Mouse (Mus musculus): ENCODE results near the gene Lrrc72. TPM values are rescaled to one million over a fixed set of nuclear protein-coding genes. Genes with fewer than 3 reads are reported as not detected.

Gene Lrrc72
- total RNA-seq, 2 experiments from 2014 or later, result not detected

DNA sequence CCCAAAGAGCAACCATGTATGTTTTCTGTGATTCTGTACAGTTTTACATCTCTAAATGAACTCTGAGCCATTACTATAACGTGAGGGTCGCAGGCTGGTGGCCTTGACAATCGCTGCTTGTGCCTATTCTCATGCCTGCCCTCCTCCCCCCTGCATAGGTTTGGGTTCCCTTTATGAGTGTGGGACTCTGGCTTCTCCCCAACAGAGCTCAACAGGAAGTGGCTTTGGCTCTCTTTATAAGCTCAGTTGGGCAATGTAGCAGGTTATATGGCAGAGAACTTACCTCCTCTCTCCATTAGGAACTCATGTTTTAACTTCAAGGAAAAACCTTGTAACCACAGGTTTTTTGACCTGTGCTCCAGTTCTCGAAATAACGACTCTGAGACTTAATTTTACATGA lies 62.9 kb downstream of the Lrrc72 start:
- no peak for DNase-seq (ENCODE audit: low spot score in 2 of 2)

DNA sequence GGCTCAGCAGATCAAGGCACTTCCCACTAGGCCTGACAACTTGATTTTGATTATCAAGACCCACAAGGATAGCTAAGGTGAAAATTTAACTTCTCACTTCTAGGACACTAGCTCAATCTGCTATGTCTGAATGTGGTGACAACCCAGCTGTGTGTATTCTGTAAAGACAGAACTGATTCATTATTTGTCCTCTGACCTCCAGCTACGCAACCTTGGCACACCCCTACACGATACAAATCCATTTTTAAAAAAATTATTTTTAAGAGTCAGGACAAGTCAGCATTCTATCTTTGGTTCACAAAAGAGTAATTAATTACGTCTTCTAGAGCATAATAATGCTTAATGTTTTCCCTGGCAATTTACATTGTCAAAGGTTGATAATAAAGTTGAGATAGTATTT lies 63.6 kb downstream of the Lrrc72 start:
- no peak for DNase-seq (ENCODE audit: low spot score in 2 of 2)

DNA sequence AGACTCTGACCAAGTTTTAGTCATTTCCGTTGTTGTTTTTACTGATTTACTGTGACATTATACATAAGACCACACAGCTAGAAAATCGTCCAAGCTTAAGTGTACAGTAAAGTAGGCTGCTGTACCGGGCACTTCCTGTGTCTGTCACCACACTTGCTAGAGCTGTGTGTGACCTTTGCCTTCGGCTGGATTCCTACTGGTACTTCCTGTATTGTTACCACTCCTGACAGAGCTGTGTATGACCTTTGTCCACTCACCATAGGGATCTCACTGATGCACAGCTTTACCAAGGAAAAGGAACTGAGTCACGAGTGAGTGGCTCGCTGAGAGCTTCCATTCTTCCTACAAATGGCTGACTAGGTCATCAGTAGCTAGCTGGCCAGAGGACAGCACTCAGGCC lies 66.1 kb downstream of the Lrrc72 start:
- no peak for DNase-seq (ENCODE audit: low spot score in 2 of 2)

DNA sequence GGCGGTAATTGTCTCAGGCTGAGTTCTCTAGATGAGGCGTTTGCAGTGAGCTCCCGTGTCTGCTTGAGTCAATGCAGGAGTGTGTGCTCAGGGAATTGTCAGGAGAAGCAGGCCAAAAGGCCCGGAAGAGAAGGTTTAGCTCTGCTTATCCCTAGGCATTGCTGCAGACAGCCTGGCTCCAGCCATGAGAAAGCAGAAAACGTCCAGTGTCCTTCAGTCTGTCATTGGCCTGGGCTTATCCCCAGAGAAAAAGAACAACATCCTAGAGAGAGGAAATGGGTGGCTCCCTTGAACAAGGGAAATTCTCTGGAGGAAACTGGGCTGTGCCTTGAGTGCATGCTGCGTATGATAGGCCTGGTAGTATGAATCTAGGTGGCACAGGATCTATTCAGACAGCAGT lies 70.6 kb downstream of the Lrrc72 start:
- no peak for DNase-seq (ENCODE audit: low spot score in 2 of 2)

DNA sequence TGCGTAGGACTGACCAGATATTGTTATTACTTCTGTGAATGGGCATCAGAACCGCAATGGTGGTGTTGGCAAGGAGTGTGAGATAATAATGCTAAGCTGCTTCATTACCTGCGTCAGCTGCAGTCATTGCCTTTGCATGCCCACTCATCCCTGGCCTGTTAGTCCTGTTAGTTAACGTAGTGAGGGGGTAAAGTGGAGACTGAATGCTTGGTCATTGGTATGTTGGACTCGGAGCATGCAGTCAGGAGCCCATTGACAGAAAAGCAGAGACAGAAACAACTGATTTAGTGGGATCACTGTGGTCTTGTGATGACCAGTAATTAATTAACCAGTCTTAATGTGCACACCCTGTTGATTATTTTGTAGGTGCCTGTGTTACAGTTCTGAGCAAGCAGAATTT lies 76.0 kb downstream of the Lrrc72 start:
- no peak for DNase-seq (ENCODE audit: low spot score in 2 of 2)

DNA sequence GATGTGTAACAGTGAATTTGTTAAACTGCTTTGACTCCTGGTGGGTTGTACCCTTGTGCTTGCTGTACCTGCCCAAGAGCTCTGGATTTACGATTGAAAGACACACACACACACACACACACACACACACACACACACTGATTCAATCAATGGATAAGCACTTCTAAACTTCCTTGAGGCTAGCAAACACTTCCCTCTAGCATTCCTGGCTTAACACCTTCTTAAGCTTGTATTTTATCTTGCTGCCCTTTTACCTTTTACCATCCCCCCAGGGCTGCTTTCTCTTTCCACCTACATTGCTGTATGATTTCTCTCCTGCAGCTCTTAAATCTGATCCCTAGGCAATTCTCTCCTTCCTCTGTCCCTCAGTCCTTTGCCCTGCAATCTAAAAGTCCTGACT lies 87.9 kb downstream of the Lrrc72 start:
- no peak for DNase-seq (ENCODE audit: low spot score in 2 of 2)

DNA sequence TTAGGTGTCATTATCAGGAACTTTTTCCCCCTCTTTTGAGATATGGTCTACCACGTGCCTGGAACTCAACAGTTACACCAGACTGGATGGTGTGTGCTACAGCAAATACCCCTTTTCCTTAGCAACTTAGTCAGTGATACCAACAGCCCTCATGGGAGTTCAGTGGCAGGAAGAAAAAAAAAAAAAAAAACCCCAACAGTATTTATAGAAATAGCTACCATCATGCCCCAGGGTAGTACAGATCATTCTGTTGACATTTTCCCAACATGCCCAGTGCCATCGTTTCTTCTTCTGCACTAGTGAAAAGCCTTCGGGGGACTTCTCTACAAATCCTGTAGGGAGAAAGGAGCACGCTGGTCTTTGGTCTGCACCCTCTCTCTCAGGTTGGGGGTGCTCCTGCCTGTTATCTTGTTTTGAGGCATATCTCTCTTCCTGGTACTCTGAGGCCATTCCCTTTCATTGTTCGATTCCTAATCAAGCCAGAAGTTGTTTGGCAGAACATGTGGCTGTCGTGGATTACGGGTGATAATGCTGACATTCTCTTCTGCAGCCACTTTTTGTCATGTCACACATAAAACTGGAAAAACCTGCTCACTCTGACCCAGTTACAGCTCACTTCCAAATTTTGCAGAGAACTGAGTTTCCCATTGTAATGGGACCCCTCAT lies 88.9 kb downstream of the Lrrc72 start:
- DNase-seq (ENCODE audit: low spot score in 2 of 2), result no peak

Other genes with a start within 250 kb of the Lrrc72 start
- 10 to 100 TPM; 55.4 to 70.3 TPM for gene Tspan13, start 210.9 kb downstream of the Lrrc72 start, total RNA-seq (2021)
- gene Ankmy2, start 96.3 kb downstream of the Lrrc72 start, total RNA-seq (2021), result 10 to 100 TPM; 20.5 to 21.7 TPM
- 100 to 1,000 TPM; 132 to 160 TPM for gene Bzw2, start 95.3 kb downstream of the Lrrc72 start, total RNA-seq (2021)
- 10 to 100 TPM; 10.4 to 11.3 TPM for gene Sostdc1, start 60.7 kb upstream of the Lrrc72 start, total RNA-seq (2021)
- gene Ispd, start 128.1 kb upstream of the Lrrc72 start, total RNA-seq (2021), result 1 to 10 TPM; 8.4 to 8.7 TPM
- gene D630036H23Rik, start 128.8 kb upstream of the Lrrc72 start, total RNA-seq (2021), result 1 to 10 TPM; 1.8 to 2.2 TPM